Mouse (Mus musculus) MEL (cell line): ENCODE measurements around the gene Ubl3. TPM values are rescaled to one million over a fixed set of nuclear protein-coding genes. Genes with fewer than 3 reads are reported as not detected.

Experiments
- DNase-seq: peaks from one replicate; pipeline ENCODE4 v3.0.0; 2011; ENCODE audit warnings: low read depth, low spot score
- H3K27ac ChIP-seq: 2 replicates; pipeline ENCODE4 v1.5.1; 2012; ENCODE audit warnings: low read depth, mild to moderate bottlenecking, control low read depth, low read length, moderate library complexity; ENCODE audit not compliant: control insufficient read depth
- H3K27me3 ChIP-seq, 2 experiments: fragments of 150-350 bp in 1 of 2; sonication (generic) in 1 of 2; 2 replicates each; pipeline ENCODE4 v1.6.1; 2012; ENCODE audit warnings: low read length in 2 of 2, mild to moderate bottlenecking in 2 of 2, improper control_type of control experiment in 1 of 2, moderate library complexity in 1 of 2; ENCODE audit not compliant: insufficient read depth in 2 of 2, control insufficient read depth in 1 of 2
- H3K36me3 ChIP-seq, 2 experiments: 2 replicates each; pipeline ENCODE4 v1.6.1; 2012 to 2014; ENCODE audit warnings: low read length in 2 of 2, improper control_type of control experiment in 1 of 2, inconsistent platforms in 1 of 2, mild to moderate bottlenecking in 1 of 2; ENCODE audit not compliant: insufficient read depth in 2 of 2, control insufficient read depth in 1 of 2
- H3K4me1 ChIP-seq, 2 experiments: fragments of 150-350 bp in 1 of 2; sonication (generic) in 1 of 2; 2 replicates each; pipeline ENCODE4 v1.6.1; 2012; ENCODE audit warnings: low read length in 2 of 2, improper control_type of control experiment in 1 of 2, mild to moderate bottlenecking in 1 of 2; ENCODE audit not compliant: insufficient read depth in 2 of 2, control insufficient read depth in 1 of 2
- H3K4me3 ChIP-seq, 2 experiments: fragments of 150-350 bp in 1 of 2; sonication (generic) in 1 of 2; 2 replicates each; pipeline ENCODE4 v1.5.1; 2012; ENCODE audit warnings: low read depth in 2 of 2, low read length in 2 of 2, mild to moderate bottlenecking in 2 of 2, moderate library complexity in 2 of 2, control low read depth in 1 of 2, improper control_type of control experiment in 1 of 2; ENCODE audit not compliant: control insufficient read depth in 1 of 2, insufficient read depth in 1 of 2
- H3K79me2 ChIP-seq: 2 replicates; pipeline ENCODE4 v1.6.1; 2012; ENCODE audit warnings: mild to moderate bottlenecking, low read length, moderate library complexity; ENCODE audit not compliant: control insufficient read depth, poor library complexity, insufficient read depth
- H3K9ac ChIP-seq: 2 replicates; pipeline ENCODE4 v1.6.1; 2012; ENCODE audit warnings: low read depth, mild to moderate bottlenecking, control low read depth, low read length, moderate library complexity; ENCODE audit not compliant: control insufficient read depth, poor library complexity, severe bottlenecking
- H3K9me3 ChIP-seq: fragments of 150-350 bp; sonication (generic); replicated peaks from 2 replicates; pipeline ENCODE4 v1.6.1; 2012; ENCODE audit warnings: mild to moderate bottlenecking, low read length, improper control_type of control experiment, moderate library complexity; ENCODE audit not compliant: insufficient read depth
- BHLHE40 ChIP-seq: IDR thresholded peaks from 2 replicates; pipeline ENCODE4 v1.6.1; 2012; ENCODE audit warnings: low read depth, mild to moderate bottlenecking, inconsistent platforms, low read length, improper control_type of control experiment, borderline replicate concordance
- CHD1 ChIP-seq: IDR thresholded peaks from 2 replicates; pipeline ENCODE4 v1.6.1; 2012; ENCODE audit warnings: low read depth, mild to moderate bottlenecking, inconsistent platforms, low read length, improper control_type of control experiment
- CHD2 ChIP-seq: IDR thresholded peaks from 2 replicates; pipeline ENCODE4 v1.6.1; 2011; ENCODE audit warnings: low read length, improper control_type of control experiment
- ELF1 ChIP-seq: IDR thresholded peaks from 2 replicates; pipeline ENCODE4 v1.6.1; 2014; ENCODE audit warnings: low read depth, mild to moderate bottlenecking, inconsistent platforms, low read length, improper control_type of control experiment, moderate library complexity
- ETS1 ChIP-seq: IDR thresholded peaks from 2 replicates; pipeline ENCODE4 v1.6.1; 2012; ENCODE audit warnings: low read depth, mild to moderate bottlenecking, inconsistent platforms, low read length, improper control_type of control experiment, moderate library complexity
- GABPA ChIP-seq: IDR thresholded peaks from 2 replicates; pipeline ENCODE4 v1.6.1; 2012; ENCODE audit warnings: low read depth, mild to moderate bottlenecking, inconsistent platforms, low read length, improper control_type of control experiment, moderate library complexity
- GATA1 ChIP-seq: IDR thresholded peaks from 2 replicates; pipeline ENCODE4 v1.6.1; 2011; ENCODE audit warnings: low read depth, low read length, improper control_type of control experiment
- MAX ChIP-seq: IDR thresholded peaks from 2 replicates; pipeline ENCODE4 v1.6.1; 2011; ENCODE audit warnings: low read length, improper control_type of control experiment
- MYB ChIP-seq: IDR thresholded peaks from 2 replicates; pipeline ENCODE4 v1.6.1; 2011; ENCODE audit warnings: mild to moderate bottlenecking, low read depth, low read length, improper control_type of control experiment
- MYC ChIP-seq: IDR thresholded peaks from 2 replicates; pipeline ENCODE4 v1.6.1; 2011; ENCODE audit warnings: low read depth, mild to moderate bottlenecking, low read length, improper control_type of control experiment, moderate library complexity
- NELFE ChIP-seq: IDR thresholded peaks from 2 replicates; pipeline ENCODE4 v1.6.1; 2011; ENCODE audit warnings: low read depth, low read length, improper control_type of control experiment
- RCOR1 ChIP-seq: IDR thresholded peaks from 2 replicates; pipeline ENCODE4 v1.6.1; 2012; ENCODE audit warnings: low read depth, mild to moderate bottlenecking, inconsistent platforms, low read length, improper control_type of control experiment
- SMC3 ChIP-seq: IDR thresholded peaks from 2 replicates; pipeline ENCODE4 v1.6.1; 2011; ENCODE audit warnings: low read depth, low read length, improper control_type of control experiment
- TAL1 ChIP-seq: IDR thresholded peaks from 2 replicates; pipeline ENCODE4 v1.6.1; 2012; ENCODE audit warnings: mild to moderate bottlenecking, inconsistent platforms, low read length, moderate library complexity, mixed read lengths
- TCF12 ChIP-seq: IDR thresholded peaks from 2 replicates; pipeline ENCODE4 v1.6.1; 2014; ENCODE audit warnings: low read depth, mild to moderate bottlenecking, inconsistent platforms, low read length, improper control_type of control experiment, moderate library complexity
- USF1 ChIP-seq: IDR thresholded peaks from 2 replicates; pipeline ENCODE4 v1.6.1; 2014; ENCODE audit warnings: low read depth, mild to moderate bottlenecking, inconsistent platforms, low read length, improper control_type of control experiment, moderate library complexity
- ZC3H11A ChIP-seq: IDR thresholded peaks from 2 replicates; pipeline ENCODE4 v1.6.1; 2012; ENCODE audit warnings: low read depth, mild to moderate bottlenecking, inconsistent platforms, low read length, improper control_type of control experiment
- ZNF384 ChIP-seq: IDR thresholded peaks from 2 replicates; pipeline ENCODE4 v1.6.1; 2012; ENCODE audit warnings: low read depth, mild to moderate bottlenecking, inconsistent platforms, low read length, improper control_type of control experiment
- polyA plus RNA-seq, 2 experiments: library from polyadenylated mRNA; stranded (reverse) in 1 of 2; unstranded in 1 of 2; fragments of >175 nt in 1 of 2; fragments of >200 nt in 1 of 2; gene quantifications; 2 replicates each; pipeline versions ENCODE4 v1.2.1 to v1.2.4; 2012; ENCODE audit warnings: low replicate concordance in 2 of 2, low read depth in 1 of 2; ENCODE audit not compliant: insufficient read length in 2 of 2, insufficient read depth in 1 of 2, missing spikeins in 1 of 2
- total RNA-seq: library from RNA; depleted of rRNA; stranded (reverse); fragments of 300-350 nt; gene quantifications from 2 replicates; pipeline ENCODE4 v1.2.3, GENCODE M21; 2012

Gene Ubl3
- total and polyA plus RNA-seq, 3 experiments, result 41.0 to 59.0 TPM; not detected in 1

DNA sequence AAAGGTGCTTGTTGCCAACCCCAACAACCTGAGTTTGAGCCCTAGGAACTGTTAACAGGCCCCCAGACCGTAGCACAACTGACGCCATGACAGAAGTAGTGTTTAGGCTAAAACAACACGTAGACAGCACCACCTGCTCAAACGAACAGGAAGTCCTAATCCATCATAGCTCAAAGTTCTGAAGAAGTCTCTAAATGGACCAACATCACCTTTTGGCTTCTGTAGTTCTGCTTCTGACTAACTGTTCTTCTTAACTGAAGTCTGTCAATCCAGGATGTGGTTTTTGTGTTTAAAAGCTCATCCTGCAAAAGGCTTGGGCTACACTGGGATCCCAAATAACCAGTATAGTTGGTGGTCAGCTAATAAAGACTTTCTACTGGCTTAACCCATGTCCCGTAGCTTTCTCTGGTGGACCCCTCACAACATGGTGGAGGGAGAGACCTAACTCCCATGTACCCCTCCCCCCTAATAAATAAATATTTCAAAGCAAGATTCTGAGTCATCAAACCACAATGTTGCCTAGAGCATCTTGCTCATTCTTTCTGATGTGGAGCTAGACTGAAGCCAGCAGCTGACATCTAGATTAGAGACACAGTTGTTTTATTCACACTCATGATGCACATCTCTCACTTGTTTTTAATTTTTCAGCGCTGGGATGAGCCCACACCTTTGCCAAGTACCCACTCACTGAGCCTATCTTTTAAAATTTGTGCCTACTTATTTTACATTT lies 51.2 kb downstream of the Ubl3 start:
- Histone ChIP-seq H3K36me3 (peaks cover 2% of the 10 kb centered on the region in 2 experiments; a peak in 3 of 4 replicates), H3K79me2 (no peaks in the 10 kb centered on the region), H3K4me3 (no peak overlapping the region), H3K27ac (no peak overlapping the region), H3K9me3 (no peaks in the 10 kb centered on the region), H3K9ac (no peak overlapping the region), H3K4me1 (peaks cover 0 to 17% of the 10 kb centered on the region in 2 experiments; a peak in 2 of 4 replicates), H3K27me3 (no peaks in the 10 kb centered on the region)
- DNase-seq, result no peak
- TF ChIP-seq MYB (no peak), ETS1 (peak; percentile 19; the same call in 1 of the 2 replicates)

DNA sequence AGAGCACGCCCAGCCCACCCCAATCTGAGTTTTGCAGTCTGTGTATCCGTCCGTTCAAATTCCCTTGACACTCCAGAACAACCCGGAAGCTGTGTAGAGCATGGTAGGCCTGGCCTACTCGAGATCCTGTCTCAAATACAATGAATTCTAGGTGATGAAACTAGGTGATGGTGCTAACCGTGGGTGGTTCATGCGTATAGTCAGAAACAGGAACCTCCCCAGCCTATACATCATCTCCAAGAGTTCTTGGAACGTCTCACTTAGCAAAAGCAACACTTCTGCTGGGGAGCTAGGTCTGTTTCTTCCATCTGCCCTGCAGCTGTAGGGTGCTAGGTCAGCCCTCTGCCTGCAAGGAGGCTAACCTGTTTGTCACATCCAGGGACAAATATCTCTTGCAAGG lies 52.1 kb downstream of the Ubl3 start:
- Histone ChIP-seq H3K4me3 (no peak overlapping the region), H3K27ac (no peak overlapping the region), H3K9ac (no peak overlapping the region), H3K36me3 (peaks cover 2% of the 10 kb centered on the region in 2 experiments; a peak in 2 of 4 replicates), H3K79me2 (no peaks in the 10 kb centered on the region), H3K27me3 (no peaks in the 10 kb centered on the region), H3K4me1 (peaks cover 0 to 17% of the 10 kb centered on the region in 2 experiments; a peak in 3 of 4 replicates), H3K9me3 (no peaks in the 10 kb centered on the region)
- no peak for TF ChIP-seq TAL1
- no peak for TF ChIP-seq NELFE
- TF ChIP-seq MAX, result no peak
- no peak for TF ChIP-seq MYC
- TF ChIP-seq ZNF384, result no peak
- no peak for TF ChIP-seq CHD1
- no peak for TF ChIP-seq ZC3H11A
- TF ChIP-seq BHLHE40, result no peak
- no peak for TF ChIP-seq CHD2
- TF ChIP-seq TCF12, result no peak
- no peak for TF ChIP-seq ETS1
- TF ChIP-seq ELF1, result no peak
- TF ChIP-seq RCOR1, result no peak
- TF ChIP-seq SMC3, result no peak
- peak; percentile 42 for DNase-seq

DNA sequence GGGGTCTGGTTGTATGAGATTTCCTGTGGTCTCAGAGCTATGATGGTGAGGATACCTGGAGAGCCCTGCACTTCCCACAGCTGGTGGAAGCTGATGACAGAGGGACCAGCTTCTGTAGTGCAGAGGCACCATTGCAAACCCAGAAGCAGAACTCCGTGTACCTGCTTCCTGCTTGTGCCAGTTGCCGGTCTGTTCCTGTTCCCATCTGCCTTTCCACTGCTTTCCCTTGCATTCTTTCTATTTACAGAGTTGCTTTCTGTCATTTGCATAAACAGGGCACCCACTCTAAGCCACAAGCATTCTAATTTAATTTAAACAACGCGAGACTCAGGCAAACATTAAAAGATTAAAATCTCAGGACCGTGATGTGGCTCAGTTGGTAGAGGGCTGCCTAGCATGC lies 53.0 kb downstream of the Ubl3 start:
- no peaks in the 10 kb centered on the region for H3K79me2 ChIP-seq
- TF ChIP-seq USF1 (no peak), ETS1 (no peak), GATA1 (no peak), GABPA (no peak)
- no peaks in the 10 kb centered on the region for H3K9me3 ChIP-seq
- no peak for DNase-seq
- peaks cover 0 to 3% of the 10 kb centered on the region in 2 experiments; a peak in 2 of 4 replicates for H3K36me3 ChIP-seq
- H3K4me1 ChIP-seq, result peaks cover under 1 to 19% of the 10 kb centered on the region in 2 experiments
- no peak overlapping the region for H3K9ac ChIP-seq
- H3K4me3 ChIP-seq, result no peak overlapping the region
- no peaks in the 10 kb centered on the region for H3K27me3 ChIP-seq
- H3K27ac ChIP-seq, result no peak overlapping the region
